Mouse (Mus musculus) heart, adult 2 months (tissue): ENCODE measurements at regions not wholly inside any gene's neighbourhood (a gene's known extent, or its start where the extent isn't known, plus 50 kb on each side); places are given as distances from the start of the nearest gene placed in this dataset.
"Not testable (repeated sequence)": the region's sequence is repeated elsewhere in the genome, so short reads cannot be mapped to it uniquely, and the experiment has no call there.

ENCODE experiments used
- DNase-seq, 2 experiments: peaks; one replicate each; pipeline ENCODE4 v3.0.0; 2021
- H3K27ac ChIP-seq: fragments of 200-600 bp; 2 replicates; pipeline ENCODE4 v1.8.1; 2022
- H3K27me3 ChIP-seq: fragments of 200-500 bp; 2 replicates; pipeline ENCODE4 v1.6.1; 2012; ENCODE audit warnings: mild to moderate bottlenecking, low read length, inconsistent platforms, mixed read lengths; ENCODE audit not compliant: control insufficient read depth, insufficient read depth
- H3K36me3 ChIP-seq: fragments of 200-500 bp; 2 replicates; pipeline ENCODE4 v1.6.1; 2012; ENCODE audit warnings: low read length, inconsistent platforms; ENCODE audit not compliant: control insufficient read depth, insufficient read depth
- H3K4me1 ChIP-seq: fragments of 200-500 bp; 2 replicates; pipeline ENCODE4 v1.6.1; 2011; ENCODE audit warnings: low read length; ENCODE audit not compliant: control insufficient read depth, insufficient read depth
- H3K4me3 ChIP-seq: fragments of 200-600 bp; 2 replicates; pipeline ENCODE4 v1.8.1; 2022
- H3K79me2 ChIP-seq: fragments of 200-500 bp; replicated peaks from 2 replicates; pipeline ENCODE4 v1.6.1; 2012; ENCODE audit warnings: mild to moderate bottlenecking, inconsistent platforms, low read length, moderate library complexity, mixed read lengths; ENCODE audit not compliant: control insufficient read depth, insufficient read depth
- H3K9ac ChIP-seq: fragments of 200-500 bp; 2 replicates; pipeline ENCODE4 v1.6.1; 2012; ENCODE audit warnings: low read depth, mild to moderate bottlenecking, control low read depth, inconsistent platforms, low read length, mixed read lengths
- CTCF ChIP-seq: fragments of 200-600 bp; IDR thresholded peaks from 2 replicates; pipeline ENCODE4 v1.8.1; 2022; ENCODE audit warnings: antibody characterized with exemption, mild to moderate bottlenecking, moderate library complexity
- EP300 ChIP-seq: fragments of 200-500 bp; IDR thresholded peaks from 2 replicates; pipeline ENCODE4 v1.6.1; 2011; ENCODE audit warnings: low read depth, low read length, control low read depth; ENCODE audit not compliant: insufficient read depth
- POLR2A ChIP-seq: fragments of 200-500 bp; IDR thresholded peaks from 2 replicates; pipeline ENCODE4 v1.6.1; 2011; ENCODE audit warnings: mild to moderate bottlenecking, low read depth, low read length, control low read depth; ENCODE audit not compliant: insufficient read depth
- WGBS: fragments of 180-500 bp; shearing (Covaris S2); methylation state at CpG from one replicate; pipeline ENCODE4 v1.1.7; 2018; 5-methylcytosine and 5-hydroxymethylcytosine counted together
- intact Hi-C: fragments of 180-260 bp; cut with DNase I; formaldehyde crosslinking; loops from one replicate; pipeline ENCODE4 v1.15.1; 2025

DNA sequence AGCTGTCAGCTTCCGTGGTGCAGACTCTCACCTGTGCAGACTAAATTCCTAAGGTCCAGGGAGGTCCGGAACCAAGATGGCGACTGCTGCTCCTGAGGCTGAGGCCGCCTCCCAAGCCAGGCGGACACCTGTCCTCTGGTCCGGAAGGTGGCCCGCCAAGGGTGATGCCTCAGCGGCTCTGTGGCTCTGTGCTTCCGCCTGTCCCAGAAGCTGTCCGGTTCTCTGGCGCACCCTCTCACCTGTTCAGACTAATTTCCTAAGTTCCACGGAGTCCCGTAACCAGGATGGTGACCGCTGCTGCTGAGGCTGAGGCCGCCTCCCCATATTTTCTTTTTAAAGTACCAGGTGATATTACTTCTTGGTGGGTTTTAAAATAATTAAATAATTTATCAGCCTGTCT is 65.4 kb upstream of the B3galnt2 start:
- not testable (repeated sequence) for H3K27me3 ChIP-seq, H3K27ac ChIP-seq, H3K79me2 ChIP-seq, H3K4me3 ChIP-seq, DNase-seq, H3K36me3 ChIP-seq, H3K4me1 ChIP-seq, H3K9ac ChIP-seq
- 78% methylated on average over 15 of the region's 15 CpGs for WGBS
- intact Hi-C loops, result loop anchor here (5.0 to 10.0 kb wide), 2 partner anchors 288 to 716 kb away; no protein-coding TSS in a partner anchor

DNA sequence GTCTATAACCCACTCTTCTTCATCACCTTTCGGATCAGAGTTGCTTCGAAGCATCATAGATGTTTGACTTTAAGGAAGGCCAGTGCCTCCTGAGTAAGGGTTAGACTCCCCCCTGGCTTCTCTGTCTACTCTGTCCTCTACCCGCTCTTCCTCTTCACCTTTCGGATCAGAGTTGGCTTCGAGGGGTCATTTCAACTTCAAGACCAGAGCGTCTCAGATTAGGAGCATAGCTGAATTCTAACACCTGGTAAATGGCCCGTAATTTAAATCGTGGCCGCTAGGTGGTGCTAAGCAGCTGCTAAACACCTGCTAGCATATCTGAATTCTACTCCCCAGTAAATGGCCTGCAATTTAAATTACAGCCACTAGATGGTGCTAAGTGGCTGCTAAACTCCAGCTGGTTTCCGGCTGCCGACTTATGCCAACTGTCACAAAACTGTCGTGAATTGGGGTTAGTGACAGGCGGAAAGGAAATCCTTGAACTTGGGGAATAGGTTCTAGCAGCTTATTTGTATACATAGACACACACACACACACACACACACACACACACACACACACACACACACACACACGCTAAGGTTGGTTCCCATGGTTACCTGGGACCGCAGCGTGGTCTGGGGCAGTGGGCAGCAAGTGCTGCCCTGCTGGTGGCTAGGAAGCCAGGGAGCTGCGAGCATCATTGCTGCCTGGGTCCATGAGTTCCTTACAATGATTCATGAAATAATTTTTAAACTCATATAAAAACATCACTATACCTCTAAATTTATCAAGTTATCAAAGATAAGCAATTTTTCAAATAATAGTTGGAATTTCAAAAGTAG is 64.8 kb upstream of the B3galnt2 start:
- no peak overlapping the region for H3K27ac ChIP-seq
- WGBS, result 19% methylated on average over 17 of the region's 17 CpGs
- no peaks in the 10 kb centered on the region for H3K79me2 ChIP-seq
- intact Hi-C loops, result loop anchor here (5.0 to 10.0 kb wide), 2 partner anchors 288 to 715 kb away; no protein-coding TSS in a partner anchor
- peak; percentile 87 to 90 for DNase-seq
- H3K36me3 ChIP-seq, result no peaks in the 10 kb centered on the region
- peak overlapping the region; percentile 82 for H3K9ac ChIP-seq
- H3K27me3 ChIP-seq, result no peaks in the 10 kb centered on the region
- no peak overlapping the region; the same call in 1 of the 2 replicates for H3K4me3 ChIP-seq
- peak; percentile 88 for TF ChIP-seq CTCF
- TF ChIP-seq POLR2A, result no peak
- peak; percentile 82 for TF ChIP-seq EP300
- H3K4me1 ChIP-seq, result no peaks in the 10 kb centered on the region

DNA sequence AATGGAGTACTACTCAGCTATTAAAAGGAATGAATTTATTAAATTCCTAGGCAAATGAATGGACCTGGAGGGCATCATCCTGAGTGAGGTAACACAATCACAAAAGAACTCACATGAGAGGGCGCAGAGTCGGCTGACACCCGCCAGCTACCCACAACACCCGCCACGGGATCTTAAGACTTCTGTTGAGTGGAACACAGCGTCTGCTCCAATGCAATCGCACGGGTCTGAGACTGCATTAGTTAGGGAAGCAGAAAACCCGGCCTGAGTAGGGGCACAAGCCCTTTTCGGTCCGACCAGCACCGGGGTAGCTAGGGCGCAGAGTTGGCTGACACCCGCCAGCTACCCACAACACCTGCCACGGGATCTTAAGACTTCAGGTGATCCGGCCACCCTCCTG is 52.1 kb upstream of the B3galnt2 start:
- WGBS, result 92% methylated on average over 16 of the region's 16 CpGs
- DNase-seq, H3K4me3 ChIP-seq, H3K9ac ChIP-seq, H3K4me1 ChIP-seq, H3K36me3 ChIP-seq, H3K79me2 ChIP-seq, H3K27ac ChIP-seq, H3K27me3 ChIP-seq, intact Hi-C loops: not testable (repeated sequence)
